Mouse (Mus musculus) CD4-positive, CD25-positive, alpha-beta regulatory T cell, adult 9 weeks (primary cell): ENCODE results near the gene Dicer1. TPM values are rescaled to one million over a fixed set of nuclear protein-coding genes. Genes with fewer than 3 reads are reported as not detected.

Source experiments
- polyA plus RNA-seq: library from polyadenylated mRNA; unstranded; fragments of 100-300 nt; shearing (Covaris generic); gene quantifications from one replicate; pipeline ENCODE4 v1.2.1, GENCODE M21; 2017

The Dicer1 gene
- polyA plus RNA-seq: 7.6 TPM

DNA sequence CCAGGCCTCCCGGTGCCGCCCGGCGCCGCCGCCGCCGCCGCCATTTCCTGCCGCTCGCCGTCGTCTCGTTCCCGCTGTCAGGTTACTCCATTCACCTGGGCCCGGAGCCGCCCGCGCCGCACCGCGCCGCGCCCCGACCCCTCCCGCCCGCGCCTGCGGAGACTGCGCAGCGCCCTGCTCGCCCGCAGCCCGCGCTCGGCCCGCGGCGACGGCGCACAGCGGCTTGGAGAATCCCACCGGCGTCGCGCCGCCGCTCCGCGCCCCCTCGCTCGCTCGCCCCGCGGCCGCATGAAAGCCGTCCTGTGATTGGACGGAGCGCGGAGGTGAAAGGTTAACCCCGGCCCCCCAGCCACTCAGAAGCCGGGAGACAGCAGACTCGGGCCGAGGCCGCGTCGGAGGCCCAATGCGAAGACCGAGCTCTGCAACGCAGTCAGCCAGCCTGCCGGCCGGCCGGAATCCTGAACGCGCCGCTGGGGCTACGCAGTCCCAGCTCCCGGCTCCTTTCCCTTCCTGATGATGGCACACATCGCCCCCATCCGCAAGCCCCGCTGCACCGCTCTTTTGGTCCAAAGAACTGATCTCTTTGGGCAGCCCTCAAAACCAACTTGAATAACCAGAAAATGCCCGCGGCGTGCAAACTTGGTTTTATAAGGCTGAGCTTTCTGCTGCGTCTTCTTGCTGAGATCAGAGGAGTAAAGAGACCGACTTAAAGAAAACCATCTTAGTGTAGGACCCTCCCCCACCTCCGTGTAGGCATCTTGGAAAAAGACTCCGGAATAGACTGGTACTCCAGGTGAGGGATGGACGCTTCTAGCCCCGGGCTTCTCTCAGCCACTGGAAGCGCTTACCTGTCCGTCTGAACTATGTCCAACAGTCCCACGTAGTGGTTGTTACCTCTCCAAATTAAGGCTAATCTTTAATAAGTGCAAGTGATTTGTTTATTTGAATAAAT lies at the start of gene Dicer1:
TSS of gene Dicer1 (minus strand) at position 139 of the 952 bp plus-strand sequence.

Other genes with a start within 250 kb of the Dicer1 start
- not detected for gene Clmn, start 113.1 kb upstream of the Dicer1 start, polyA plus RNA-seq